Mouse (Mus musculus) thymus, adult 2 months (tissue): Measurements from ENCODE around the gene Cyp46a1.

Experiments used
- CTCF ChIP-seq: fragments of 200-500 bp; IDR thresholded peaks from 2 replicates; pipeline ENCODE4 v1.5.1; 2012; ENCODE audit warnings: mild to moderate bottlenecking, control low read depth, low read length, moderate library complexity, borderline replicate concordance; ENCODE audit not compliant: control insufficient read depth, poor library complexity, insufficient read depth; ENCODE audit errors: extremely low read depth
- POLR2A ChIP-seq: fragments of 200-500 bp; IDR thresholded peaks from 2 replicates; pipeline ENCODE4 v1.6.1; 2012; ENCODE audit warnings: mild to moderate bottlenecking, low read length, control low read depth, moderate library complexity; ENCODE audit not compliant: control insufficient read depth, poor library complexity, insufficient read depth; ENCODE audit errors: extremely low read depth

DNA sequence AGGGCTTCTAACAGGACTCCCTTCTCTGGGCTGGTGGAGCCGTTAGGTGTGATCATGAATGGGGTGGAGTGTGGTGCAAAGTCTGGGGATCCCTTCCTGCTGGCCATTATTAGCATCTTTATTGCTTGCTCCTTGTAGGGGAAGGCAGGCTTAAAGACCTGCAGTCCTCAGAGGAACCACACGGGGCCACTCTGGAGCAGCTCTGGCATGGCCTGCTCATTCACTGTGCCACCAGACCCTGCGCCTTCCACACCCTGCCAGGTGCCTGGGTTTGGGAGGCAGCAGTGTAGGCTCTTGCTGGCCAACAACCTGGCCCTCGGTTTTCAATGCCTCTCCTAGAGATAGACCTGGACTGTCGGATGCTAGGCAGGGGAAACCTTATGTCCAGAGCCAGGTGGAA is 29.6 kb downstream of the Cyp46a1 start:
- TF ChIP-seq POLR2A (no peak), CTCF (peak; percentile 55; the same call in 1 of the 2 replicates)
